Mouse (Mus musculus) adrenal gland, adult (tissue): ENCODE results near the gene Fads6.

Experiments
- DNase-seq, 2 experiments: peaks; one replicate each; pipeline ENCODE4 v3.0.0; 2022 to 2023; ENCODE audit warnings: low spot score in 1 of 2; ENCODE audit not compliant: inconsistent age in 2 of 2

Fads6 gene

GRCm38 (mm10) chr11:115277604-115277975 is 19.9 kb downstream of the Fads6 start:
- no peak for DNase-seq

- peak; percentile 99 to 100 for DNase-seq
These were observed 20.5 kb downstream of the Fads6 start, which contains the start of gene Fdxr for GRCm38 (mm10) chr11:115276780-115277603. Gene Fdxr (minus strand): TSS chr11:115277050.

- no peak for DNase-seq
These were observed 21.5 kb downstream of the Fads6 start for GRCm38 (mm10) chr11:115275954-115276353.

- DNase-seq = peak; percentile 85 to 93
These were observed 22.0 kb downstream of the Fads6 start for GRCm38 (mm10) chr11:115275509-115275908.

DNA sequence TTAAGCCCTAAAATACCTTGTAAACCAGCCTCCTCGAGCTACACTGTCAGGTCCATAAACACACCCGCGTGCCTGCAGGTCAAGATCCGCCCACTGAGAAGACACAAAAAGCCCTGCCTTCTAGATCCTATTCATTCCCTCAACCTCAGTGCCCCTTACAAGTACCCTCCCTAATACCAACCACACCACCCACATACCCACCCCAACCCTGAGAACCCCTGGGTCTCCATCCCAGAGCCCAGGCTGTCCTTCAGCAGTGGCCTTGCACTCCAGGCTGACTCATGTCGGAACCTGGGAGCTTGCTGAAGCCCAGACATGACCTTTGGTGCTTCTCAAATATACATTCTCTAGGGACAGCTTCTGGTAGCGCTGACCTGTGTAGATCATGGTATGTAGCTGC is 22.7 kb downstream of the Fads6 start:
- peak; percentile 79 to 87 for DNase-seq

GRCm38 (mm10) chr11:115274178-115274577 is 23.3 kb downstream of the Fads6 start:
- DNase-seq = peak in 1 of 2 experiments; percentile 70

GRCm38 (mm10) chr11:115273735-115274134 is 23.7 kb downstream of the Fads6 start:
- peak; percentile 62 to 81 for DNase-seq

DNA sequence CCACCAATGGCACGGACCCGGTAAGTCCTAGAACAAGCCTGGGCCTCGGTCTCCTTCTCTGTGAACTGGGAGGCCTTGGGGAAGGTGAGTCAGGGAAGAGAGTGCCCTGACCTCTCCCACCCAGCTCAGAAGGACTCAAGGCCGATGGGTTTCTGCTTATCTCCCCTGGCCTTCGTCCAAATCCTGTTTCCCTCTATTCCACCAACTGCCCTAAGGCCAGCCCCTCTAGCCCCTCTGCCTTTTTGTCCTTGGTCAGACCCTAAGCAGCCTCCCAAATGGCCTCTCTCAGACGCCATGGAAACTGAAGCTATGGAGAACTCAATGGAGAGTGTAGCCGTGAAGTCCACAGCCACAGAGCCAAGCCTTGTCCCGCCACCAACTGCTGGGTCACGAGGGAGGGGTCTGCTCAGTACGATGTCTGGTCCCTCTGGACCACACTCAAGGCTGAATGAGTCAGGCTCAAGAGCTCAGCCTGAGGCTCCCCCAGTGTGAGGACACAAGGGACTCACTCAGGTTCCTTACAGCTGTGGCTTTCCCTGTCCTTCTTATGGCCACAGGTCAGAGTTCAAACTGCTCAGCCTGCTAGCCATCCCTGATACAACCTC is 24.5 kb downstream of the Fads6 start:
- peak; percentile 89 to 94 for DNase-seq

GRCm38 (mm10) chr11:115271481-115271880 is 26.0 kb downstream of the Fads6 start:
- DNase-seq = peak; percentile 61 to 72

GRCm38 (mm10) chr11:115271052-115271451 is 26.4 kb downstream of the Fads6 start:
- DNase-seq = peak; percentile 51 to 70

DNA sequence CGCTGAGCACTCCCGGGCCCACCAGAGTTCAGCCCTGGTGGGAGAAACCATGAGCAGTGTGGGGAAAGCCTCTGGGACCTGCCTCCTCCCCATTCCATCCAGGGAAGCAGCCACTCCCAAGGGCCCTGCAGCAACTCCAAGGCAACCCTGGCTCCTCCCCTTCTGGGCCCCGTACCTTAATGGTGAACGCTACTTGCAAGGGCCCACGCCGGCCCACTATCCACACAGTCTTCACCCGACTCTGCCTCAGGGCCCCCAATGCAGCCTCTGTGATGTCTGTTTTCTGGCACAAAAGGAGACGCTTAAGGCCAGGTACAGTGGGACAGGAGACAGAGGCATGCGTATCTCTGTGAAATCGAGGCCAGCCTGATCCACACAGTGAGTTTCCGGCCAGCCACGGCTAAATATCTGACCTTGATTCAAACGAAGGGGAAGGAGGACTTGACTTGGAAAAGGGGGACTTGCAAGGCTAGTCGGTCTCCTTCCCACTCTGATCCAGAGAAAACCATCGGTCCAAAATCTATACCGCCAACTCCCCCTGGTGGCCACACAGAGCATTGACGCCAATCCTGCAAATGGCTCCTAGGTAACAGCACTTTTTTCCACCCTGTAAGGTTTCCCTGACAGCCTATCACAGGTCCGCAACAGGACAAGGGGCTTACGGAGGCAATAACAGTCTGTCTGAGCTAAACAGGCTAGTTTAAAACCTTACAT is 27.2 kb downstream of the Fads6 start:
- DNase-seq = peak; percentile 84 to 94

- DNase-seq = peak in 1 of 2 experiments; percentile 55
These were observed 28.0 kb downstream of the Fads6 start for GRCm38 (mm10) chr11:115269330-115270066.

GRCm38 (mm10) chr11:115267958-115268357 is 29.5 kb downstream of the Fads6 start:
- DNase-seq = peak; percentile 42 to 66

GRCm38 (mm10) chr11:115267061-115267883 is 30.2 kb downstream of the Fads6 start, which contains the start of gene Grin2c:
Gene Grin2c (minus strand): TSS chr11:115267243.
- peak; percentile 65 to 82 for DNase-seq

DNA sequence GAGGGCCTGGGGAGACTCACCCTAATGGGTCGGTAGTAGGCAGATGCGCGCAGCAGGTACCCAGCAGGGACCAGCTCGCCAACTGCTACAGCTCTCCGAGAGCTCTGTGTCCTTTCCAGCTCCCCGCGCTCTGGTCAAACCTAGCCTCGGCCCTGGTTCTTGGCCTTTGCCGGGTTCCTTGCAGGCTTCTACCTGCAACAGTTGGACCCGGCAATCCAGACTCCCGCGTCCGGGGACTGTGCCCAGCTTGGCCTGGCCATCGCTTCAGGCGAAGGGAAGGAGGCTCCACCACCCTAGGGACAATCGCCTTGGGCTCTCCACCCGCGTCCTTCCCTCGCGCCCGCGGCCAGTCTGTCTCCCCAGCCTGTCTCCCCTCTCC is 31.1 kb downstream of the Fads6 start:
- DNase-seq = peak; percentile 66 to 84

DNA sequence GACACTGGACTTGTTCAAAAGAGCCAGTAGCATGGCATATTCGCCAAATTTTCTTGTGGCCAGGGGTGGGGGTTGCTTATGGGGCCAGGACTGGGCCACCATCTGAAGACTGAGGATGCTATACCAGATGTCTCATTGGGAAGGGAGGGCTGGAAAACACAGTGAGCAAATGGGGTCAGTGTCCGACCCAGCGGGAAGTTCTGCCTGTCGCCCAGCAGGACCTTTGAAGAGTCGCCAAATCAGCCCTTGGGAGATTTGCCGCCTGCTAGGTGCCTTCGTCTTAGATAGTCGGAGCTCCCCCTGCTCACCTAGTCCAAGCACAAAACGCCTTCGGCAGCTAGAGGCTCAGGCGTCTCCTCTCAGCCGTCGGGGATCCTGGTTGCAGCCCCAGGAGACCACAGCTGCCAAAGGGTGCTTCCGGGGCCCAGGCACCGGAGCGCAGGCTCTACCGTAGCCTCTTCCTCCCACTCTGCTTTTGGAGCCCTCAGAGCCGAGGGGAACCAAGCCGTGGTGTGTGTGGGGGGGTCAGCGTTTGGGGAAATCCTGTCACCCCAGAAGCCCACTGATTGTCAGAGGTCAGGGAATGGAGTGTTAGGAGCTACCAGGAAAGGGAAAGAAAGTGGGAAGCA is 31.6 kb downstream of the Fads6 start:
- peak in 1 of 2 experiments; percentile 45 for DNase-seq

DNA sequence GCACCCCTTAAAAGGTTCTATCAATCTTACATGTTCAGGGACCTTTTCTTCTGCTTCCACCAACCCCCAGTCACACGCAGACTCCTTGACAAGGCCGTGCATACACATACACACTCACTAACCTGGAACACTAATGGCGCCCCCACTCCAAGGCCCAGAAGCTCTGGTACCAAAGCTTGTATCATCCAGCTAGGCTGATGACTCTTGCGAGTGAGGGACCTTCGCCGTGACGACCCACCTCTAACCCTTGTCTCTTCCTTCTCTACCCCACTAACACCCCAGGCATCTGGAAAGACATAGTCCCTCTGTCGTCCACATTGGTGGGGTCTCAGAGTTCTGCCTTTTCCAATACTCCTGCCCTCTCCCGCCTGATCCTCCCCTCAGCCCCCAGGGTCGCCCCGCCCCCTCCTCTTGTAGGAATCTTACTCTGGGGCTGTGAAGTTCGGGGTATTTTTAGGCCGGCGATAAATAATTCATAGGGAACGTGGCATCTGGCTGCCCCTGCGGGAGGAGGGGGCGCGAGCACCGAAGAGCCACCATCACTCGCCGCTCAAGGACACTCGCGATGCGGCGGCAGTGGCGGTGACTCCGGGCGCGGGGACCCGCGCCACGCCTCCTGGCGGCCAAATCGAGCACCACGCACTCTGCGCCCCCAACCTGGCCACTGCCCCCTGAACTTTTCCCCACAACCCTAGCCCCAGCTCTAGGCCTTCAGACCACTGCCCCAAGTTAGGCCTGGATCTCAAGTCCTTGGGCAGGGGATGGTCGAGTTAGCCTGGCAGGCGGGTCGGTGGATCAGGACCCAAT is 32.4 kb downstream of the Fads6 start:
- peak in 1 of 2 experiments; percentile 52 for DNase-seq

DNA sequence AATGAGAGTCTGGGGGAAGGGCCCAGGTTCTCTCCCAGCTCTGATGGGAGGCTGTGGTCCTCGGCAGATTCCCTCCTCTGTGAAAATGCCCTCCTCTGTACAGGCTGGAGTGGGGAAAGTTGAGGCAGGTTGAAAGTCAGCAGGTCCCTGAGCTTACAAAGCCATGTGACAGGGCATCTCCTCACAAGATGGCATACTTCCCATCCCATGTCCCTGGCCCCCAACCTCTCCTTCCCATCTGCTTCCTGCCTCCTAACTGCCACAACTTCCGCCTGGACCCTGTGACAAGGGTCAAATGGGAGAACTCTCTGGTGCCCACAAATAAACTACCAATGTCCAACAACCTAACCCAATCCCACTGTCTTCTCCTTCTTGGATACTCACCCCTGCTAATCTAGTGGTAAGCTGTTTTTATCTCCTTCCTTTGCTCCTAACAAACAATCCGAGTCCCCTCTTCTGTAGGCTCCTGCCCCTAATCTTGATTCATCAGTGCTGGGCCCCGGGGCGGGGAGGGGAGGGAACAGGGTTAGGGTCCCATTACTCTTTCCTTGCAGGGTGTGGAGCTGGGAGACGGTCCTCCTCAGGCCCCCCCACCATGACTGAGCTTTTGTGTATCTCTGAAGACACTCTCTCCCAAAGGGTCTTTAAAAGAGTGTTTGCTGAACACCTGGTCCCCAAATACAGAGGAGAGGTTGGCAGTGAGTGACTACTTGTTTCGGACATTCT is 33.2 kb downstream of the Fads6 start:
- DNase-seq = no peak
